10 mouse cellular contexts compared by ENCODE assay signal in the genomic region with DNA sequence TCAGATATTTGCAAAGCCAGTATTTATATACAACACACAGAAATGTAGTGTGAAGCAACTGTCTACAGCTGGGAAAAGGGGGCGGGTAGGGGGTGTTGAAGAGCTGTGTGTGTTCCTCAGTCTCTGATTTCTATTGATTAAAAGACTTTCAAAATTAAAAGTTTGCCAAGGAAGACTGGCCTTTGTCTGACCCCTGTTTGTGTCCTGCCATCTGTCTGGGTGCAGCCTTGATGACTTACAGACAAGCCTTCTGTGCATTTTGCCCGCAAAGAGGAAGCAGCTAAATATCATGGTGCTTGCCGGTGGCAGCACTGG. TPM values are rescaled to one million over a fixed set of nuclear protein-coding genes. Genes with fewer than 3 reads are reported as not detected.
DNase-seq lines count a peak whose midpoint lies in the region; ATAC-seq lines count a peak whose summit lies in the region.
"Had no signal": no experiment of that assay in that cellular context is flagged by ENCODE, and none has a peak within 500 bp of the region (broad histone marks: within the 10 kb centered on the region; RNA-seq: fewer than 3 reads in every experiment).

No protein-coding gene starts in this region.

- H3K36me3 ChIP-seq in lung, embryonic 15.5 days = peaks cover 8% of the 10 kb centered on the region; the same call in 1 of the 2 replicates
- H3K36me3 ChIP-seq in forebrain, embryonic 11.5 days (ENCODE audit: control insufficient read depth, insufficient read depth, low read length) = no peaks in the 10 kb centered on the region; the same call in 1 of the 2 replicates
- H3K36me3 ChIP-seq in intestine, embryonic 14.5 days (ENCODE audit: control insufficient read depth, insufficient read depth, low read length) = peaks cover 16% of the 10 kb centered on the region
- peaks cover 10% of the 10 kb centered on the region for H3K36me3 ChIP-seq in neural tube, embryonic 13.5 days

- WGBS in lung, embryonic 15.5 days = 6% methylated on average over 3 of the region's 3 CpGs
- 6% methylated on average over 3 of the region's 3 CpGs for WGBS in forebrain, embryonic 11.5 days
- WGBS in intestine, embryonic 14.5 days = 18% methylated on average over 3 of the region's 3 CpGs
- 21% methylated on average over 3 of the region's 3 CpGs for WGBS in neural tube, embryonic 13.5 days

- no peak overlapping the region for H3K9ac ChIP-seq in lung, embryonic 15.5 days
- H3K9ac ChIP-seq in forebrain, embryonic 11.5 days (ENCODE audit: low read length) = peak overlapping the region; percentile 48; the same call in 1 of the 2 replicates
- no peak overlapping the region for H3K9ac ChIP-seq in intestine, embryonic 14.5 days (ENCODE audit: low read length)
- H3K9ac ChIP-seq in neural tube, embryonic 13.5 days = peak overlapping the region; percentile 56

- H3K9me3 ChIP-seq in lung, embryonic 15.5 days = no peaks in the 10 kb centered on the region
- no peaks in the 10 kb centered on the region for H3K9me3 ChIP-seq in forebrain, embryonic 11.5 days (ENCODE audit: control insufficient read depth, low read length)
- H3K9me3 ChIP-seq in intestine, embryonic 14.5 days (ENCODE audit: control insufficient read depth, low read length) = no peaks in the 10 kb centered on the region
- no peaks in the 10 kb centered on the region for H3K9me3 ChIP-seq in neural tube, embryonic 13.5 days

- H3K4me3 ChIP-seq in lung, embryonic 15.5 days = no peak overlapping the region
- H3K4me3 ChIP-seq in forebrain, embryonic 11.5 days (ENCODE audit: low read depth, low read length) = no peak overlapping the region
- H3K4me3 ChIP-seq in intestine, embryonic 14.5 days (ENCODE audit: low read depth, low read length) = no peak overlapping the region
- no peak overlapping the region for H3K4me3 ChIP-seq in neural tube, embryonic 13.5 days

- peaks cover 26% of the 10 kb centered on the region for H3K4me1 ChIP-seq in lung, embryonic 15.5 days
- H3K4me1 ChIP-seq in forebrain, embryonic 11.5 days (replicated peaks; ENCODE audit: control insufficient read depth, insufficient read depth, low read length) = peaks cover 14% of the 10 kb centered on the region
- H3K4me1 ChIP-seq in intestine, embryonic 14.5 days (replicated peaks; ENCODE audit: control insufficient read depth, insufficient read depth, low read length) = peaks cover 19% of the 10 kb centered on the region
- peaks cover 36% of the 10 kb centered on the region for H3K4me1 ChIP-seq in neural tube, embryonic 13.5 days (replicated peaks)

- peak; percentile 43 for ATAC-seq in lung, embryonic 15.5 days (ENCODE audit: borderline replicate concordance, extremely low read depth, low FRiP score, low TSS enrichment)
- peak; percentile 8 for ATAC-seq in forebrain, embryonic 11.5 days (replicated peaks; ENCODE audit: low FRiP score)
- ATAC-seq in intestine, embryonic 14.5 days (replicated peaks; ENCODE audit: low FRiP score, low TSS enrichment, low read depth) = peak; percentile 34
- ATAC-seq in neural tube, embryonic 13.5 days (ENCODE audit: low read depth) = no peak

- peak overlapping the region; percentile 19 for H3K4me2 ChIP-seq in lung, embryonic 15.5 days
- peak overlapping the region; percentile 36 for H3K4me2 ChIP-seq in forebrain, embryonic 11.5 days (ENCODE audit: low read depth, low read length, severe bottlenecking)
- peak overlapping the region; percentile 28; the same call in 1 of the 2 replicates for H3K4me2 ChIP-seq in intestine, embryonic 14.5 days (ENCODE audit: low read length)
- peak overlapping the region; percentile 24; the same call in 1 of the 2 replicates for H3K4me2 ChIP-seq in neural tube, embryonic 13.5 days

- peak overlapping the region; percentile 76 for H3K27ac ChIP-seq in lung, embryonic 15.5 days
- peak overlapping the region; percentile 91 for H3K27ac ChIP-seq in forebrain, embryonic 11.5 days (ENCODE audit: low read depth, low read length)
- H3K27ac ChIP-seq in intestine, embryonic 14.5 days (ENCODE audit: low read depth) = peak overlapping the region; percentile 76
- peak overlapping the region; percentile 90 for H3K27ac ChIP-seq in neural tube, embryonic 13.5 days (replicated peaks)

- DNase-seq in lung, postnatal 25 days (ENCODE audit: low spot score) = no peak
- no peak for DNase-seq in forebrain, embryonic 11.5 days (ENCODE audit: low spot score)
- no peak for DNase-seq in intestine, embryonic 14.5 days (ENCODE audit: low spot score)
- no peak for DNase-seq in spleen, postnatal 36 days (ENCODE audit: low spot score in 2 of 2)
- no peak for DNase-seq in spleen, postnatal 4 days (ENCODE audit: low spot score in 2 of 2)
- no peak for DNase-seq in right cerebral cortex, postnatal 4 days

- H3K27me3 ChIP-seq in lung, embryonic 15.5 days = no peaks in the 10 kb centered on the region
- H3K27me3 ChIP-seq in forebrain, embryonic 11.5 days (ENCODE audit: control insufficient read depth, insufficient read depth, low read length) = no peaks in the 10 kb centered on the region
- H3K27me3 ChIP-seq in intestine, embryonic 14.5 days (replicated peaks; ENCODE audit: control insufficient read depth, insufficient read depth, low read length) = no peaks in the 10 kb centered on the region
- H3K27me3 ChIP-seq in neural tube, embryonic 13.5 days = no peaks in the 10 kb centered on the region

RNA-seq across cellular contexts. Expression of a gene that starts 11.8 kb away (rescaled TPM):
- polyA plus RNA-seq in lung, embryonic 15.5 days (2015; fragmentation: Nextera tagmentation; extraction: Ambion mirVana) = 5.9 and 6.3 TPM in 2 replicates
- polyA plus RNA-seq in forebrain, embryonic 11.5 days (2014; fragmentation: Nextera tagmentation; extraction: Ambion mirVana) = 7.4 and 8.5 TPM in 2 replicates
- polyA plus RNA-seq in intestine, embryonic 14.5 days (2014; fragmentation: Nextera tagmentation; extraction: Ambion mirVana) = 6.4 and 6.8 TPM in 2 replicates
- 7.1 and 7.3 TPM in 2 replicates for polyA plus RNA-seq in neural tube, embryonic 13.5 days (2015; fragmentation: Nextera tagmentation; extraction: Ambion mirVana)
- polyA plus RNA-seq: liver, adult 2 months had no signal

RNA-seq across cellular contexts. Expression of a gene that starts 26.3 kb away (rescaled TPM):
- not detected in 2 replicates for polyA plus RNA-seq in lung, embryonic 15.5 days (2015; fragmentation: Nextera tagmentation; extraction: Ambion mirVana)
- polyA plus RNA-seq in forebrain, embryonic 11.5 days (2014; fragmentation: Nextera tagmentation; extraction: Ambion mirVana) = not detected in 2 replicates
- 0.43 TPM in 1 of 2 replicates, not detected in the other for polyA plus RNA-seq in intestine, embryonic 14.5 days (2014; fragmentation: Nextera tagmentation; extraction: Ambion mirVana)
- polyA plus RNA-seq in neural tube, embryonic 13.5 days (2015; fragmentation: Nextera tagmentation; extraction: Ambion mirVana) = not detected in 2 replicates
- polyA plus RNA-seq: liver, adult 2 months; testis, adult 2 months had no signal

RNA-seq across cellular contexts. Expression of a gene that starts 46.4 kb away (rescaled TPM):
- polyA plus RNA-seq in lung, embryonic 15.5 days (2015; fragmentation: Nextera tagmentation; extraction: Ambion mirVana) = 22.6 and 23.3 TPM in 2 replicates
- polyA plus RNA-seq in forebrain, embryonic 11.5 days (2014; fragmentation: Nextera tagmentation; extraction: Ambion mirVana) = 30.7 and 32.3 TPM in 2 replicates
- 23.7 and 25.8 TPM in 2 replicates for polyA plus RNA-seq in intestine, embryonic 14.5 days (2014; fragmentation: Nextera tagmentation; extraction: Ambion mirVana)
- polyA plus RNA-seq in neural tube, embryonic 13.5 days (2015; fragmentation: Nextera tagmentation; extraction: Ambion mirVana) = 20.9 and 26.7 TPM in 2 replicates

Comparison
In these comparisons a context has a peak if more than half of its experiments do, and no peak if none do; other contexts are left out.
1. H3K9ac ChIP-seq: peak in forebrain, embryonic 11.5 days (single experiment) and neural tube, embryonic 13.5 days (single experiment); none in lung, embryonic 15.5 days (single experiment) and intestine, embryonic 14.5 days (single experiment).
2. Peak in every context shown above with its lines, with median percentiles within 50 percentile points of each other: H3K27ac ChIP-seq and H3K4me2 ChIP-seq.